Mouse (Mus musculus) heart, adult 2 months (tissue): Measurements from ENCODE around the gene Gm9376.

Source experiments
- CTCF ChIP-seq: fragments of 200-600 bp; IDR thresholded peaks from 2 replicates; pipeline ENCODE4 v1.8.1; 2022; ENCODE audit warnings: antibody characterized with exemption, mild to moderate bottlenecking, moderate library complexity
- POLR2A ChIP-seq: fragments of 200-500 bp; IDR thresholded peaks from 2 replicates; pipeline ENCODE4 v1.6.1; 2011; ENCODE audit warnings: mild to moderate bottlenecking, low read depth, low read length, control low read depth; ENCODE audit not compliant: insufficient read depth

DNA sequence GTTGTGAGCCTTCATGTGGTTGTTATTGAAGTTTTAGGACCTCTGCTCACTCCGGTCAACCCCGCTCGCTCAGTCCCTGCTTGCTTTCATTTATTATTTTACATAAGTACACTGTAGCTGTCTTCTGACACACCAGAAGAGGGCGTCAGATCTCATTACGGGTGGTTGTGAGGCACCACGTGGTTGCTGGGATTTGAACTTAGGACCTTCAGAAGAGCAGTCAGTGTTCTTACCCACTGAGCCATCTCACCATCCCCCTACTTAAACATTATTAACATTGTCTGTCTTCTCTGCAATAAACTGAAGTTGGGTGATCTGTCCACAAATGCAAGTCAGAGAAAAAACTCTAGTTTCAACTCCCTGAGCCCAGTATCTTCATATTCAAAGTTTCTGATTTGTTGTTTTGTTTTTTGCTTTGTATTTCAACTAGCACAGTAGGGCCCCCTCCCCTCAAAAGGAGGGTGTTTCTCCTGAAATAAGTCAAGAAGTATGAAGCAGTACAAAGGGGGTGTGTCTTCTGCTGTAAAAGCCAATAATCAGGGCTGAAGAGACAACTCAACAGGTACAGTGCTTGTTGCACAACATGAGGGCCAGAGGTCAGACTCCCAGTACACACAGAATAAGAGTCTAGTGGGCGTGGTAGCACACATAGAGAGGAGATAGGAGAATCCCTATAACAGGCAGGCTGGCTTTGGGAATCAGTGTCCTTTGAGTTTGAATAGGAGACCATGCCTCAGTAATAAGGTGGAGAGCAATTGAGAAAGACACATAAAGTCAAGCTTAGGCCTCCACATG, 11.1 kb downstream of the Gm9376 start:
- TF ChIP-seq CTCF (no peak), POLR2A (no peak)
